Mouse (Mus musculus) kidney, postnatal 0 days (tissue): ENCODE measurements around the gene Edc4. TPM values are rescaled to one million over a fixed set of nuclear protein-coding genes. Genes with fewer than 3 reads are reported as not detected.

ENCODE experiments used
- ATAC-seq: fragments of 200-750 bp; cut with Nextera tagmentation; replicated peaks from 2 replicates; pipeline ENCODE4 v1.8.0; 2017; ENCODE audit warnings: low read depth, moderate number of reproducible peaks, moderate TSS enrichment, moderate library complexity; ENCODE audit not compliant: low FRiP score
- DNase-seq: peaks from one replicate; pipeline ENCODE4 v3.0.0-alpha.2; 2016; ENCODE audit warnings: low spot score
- H3K27ac ChIP-seq: fragments of 300-500 bp; sonication (generic); 2 replicates; pipeline ENCODE4 v1.5.1; 2014; ENCODE audit warnings: mild to moderate bottlenecking
- H3K27me3 ChIP-seq: fragments of 300-500 bp; sonication (generic); 2 replicates; pipeline ENCODE4 v1.6.1; 2014; ENCODE audit warnings: low read length, mixed read lengths; ENCODE audit not compliant: insufficient read depth
- H3K36me3 ChIP-seq: fragments of 300-500 bp; sonication (generic); 2 replicates; pipeline ENCODE4 v1.6.1; 2014; ENCODE audit warnings: low read length, mixed read lengths; ENCODE audit not compliant: insufficient read depth
- H3K4me1 ChIP-seq: fragments of 300-500 bp; sonication (generic); replicated peaks from 2 replicates; pipeline ENCODE4 v1.6.1; 2014; ENCODE audit warnings: antibody characterized with exemption, low read length, mixed read lengths; ENCODE audit not compliant: insufficient read depth
- H3K4me2 ChIP-seq: fragments of 300-500 bp; sonication (generic); 2 replicates; pipeline ENCODE4 v1.6.1; 2014; ENCODE audit warnings: mild to moderate bottlenecking, low read length, moderate library complexity, mixed read lengths
- H3K4me3 ChIP-seq: fragments of 300-500 bp; sonication (generic); replicated peaks from 2 replicates; pipeline ENCODE4 v1.5.1; 2014; ENCODE audit warnings: low read depth, low read length
- H3K9ac ChIP-seq: fragments of 300-500 bp; sonication (generic); 2 replicates; pipeline ENCODE4 v1.6.1; 2014; ENCODE audit warnings: low read depth, low read length
- H3K9me3 ChIP-seq: fragments of 300-500 bp; sonication (generic); replicated peaks from 2 replicates; pipeline ENCODE4 v1.6.1; 2016; ENCODE audit warnings: low read length, inconsistent platforms, mixed read lengths
- CTCF ChIP-seq: IDR thresholded peaks from 2 replicates; pipeline ENCODE4 v1.5.1; 2016; ENCODE audit warnings: antibody characterized with exemption, low read depth, mild to moderate bottlenecking, moderate library complexity
- WGBS: fragments of 180-500 bp; shearing (Covaris S2); extraction: QIAGEN DNeasy Blood & Tissue Kit; methylation state at CpG from one replicate; pipeline ENCODE4 v1.1.7; 2014; 5-methylcytosine and 5-hydroxymethylcytosine counted together
- polyA plus RNA-seq: library from polyadenylated mRNA; unstranded; fragments of >200 nt; fragmentation: Nextera tagmentation; extraction: Ambion mirVana; gene quantifications from 2 replicates; pipeline ENCODE4 v1.2.1, GENCODE M21; 2015

Gene Edc4
- polyA plus RNA-seq, 1 experiment from 2014 or later = 27.6 TPM

DNA sequence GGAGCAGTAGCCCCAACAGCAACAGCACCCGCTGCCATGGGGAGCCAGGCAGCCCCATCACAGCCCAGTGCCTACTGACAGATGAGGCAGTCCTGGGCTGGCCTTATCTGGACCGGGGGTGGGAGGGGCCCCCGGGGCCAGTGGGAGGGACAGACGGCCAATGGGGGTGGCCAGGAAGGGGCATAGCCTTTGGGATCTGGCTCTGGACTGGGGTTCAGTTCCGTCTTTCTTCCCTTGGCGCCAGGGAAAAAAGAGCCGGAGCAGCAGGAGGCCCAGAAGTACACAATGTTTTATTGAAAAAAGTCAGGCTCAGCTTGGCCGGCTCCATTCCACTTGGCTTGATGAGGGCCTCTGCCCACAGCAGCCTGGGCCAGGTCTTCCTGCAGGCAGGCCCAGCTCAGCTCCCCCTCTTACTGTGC lies 62.6 kb downstream of the Edc4 start, which contains the start of gene Lcat:
TSS of gene Lcat (minus strand) at position 62 of the 419 bp plus-strand sequence.
- peaks cover 36% of the 10 kb centered on the region for H3K36me3 ChIP-seq
- H3K4me1 ChIP-seq = no peaks in the 10 kb centered on the region
- H3K9me3 ChIP-seq = no peaks in the 10 kb centered on the region
- no peak within 1 kb of the TSS for H3K9ac ChIP-seq
- no peak for ATAC-seq
- H3K27ac ChIP-seq = no peak within 1 kb of the TSS
- no peaks in the 10 kb centered on the region for H3K27me3 ChIP-seq
- WGBS = 88% methylated on average over 6 of the region's 8 CpGs
- no peak for TF ChIP-seq CTCF
- H3K4me2 ChIP-seq = no peak within 1 kb of the TSS
- H3K4me3 ChIP-seq = no peak within 1 kb of the TSS
- DNase-seq = no peak

Other genes starting within 250 kb of the Edc4 start
- 85.5 and 89.4 TPM in 2 replicates for gene Ctcf, start 244.3 kb upstream of the Edc4 start, polyA plus RNA-seq
- gene Agrp, start 243.5 kb upstream of the Edc4 start, polyA plus RNA-seq = 0.61 and 1.2 TPM in 2 replicates
- 0.28 and 0.45 TPM in 2 replicates for gene Carmil2, start 194.6 kb upstream of the Edc4 start, polyA plus RNA-seq
- gene Acd, start 179.8 kb upstream of the Edc4 start, polyA plus RNA-seq = 51.2 and 53.4 TPM in 2 replicates
- gene Pard6a, start 179.7 kb upstream of the Edc4 start, polyA plus RNA-seq = 18.7 and 19.6 TPM in 2 replicates
- gene 4933405L10Rik, start 173.2 kb upstream of the Edc4 start, polyA plus RNA-seq = 0.11 TPM in 1 of 2 replicates, not detected in the other
- 14.6 and 17.8 TPM in 2 replicates for gene Enkd1, start 172.7 kb upstream of the Edc4 start, polyA plus RNA-seq
- gene Gfod2, start 122.2 kb upstream of the Edc4 start, polyA plus RNA-seq = 19.2 and 21.0 TPM in 2 replicates
- gene Ranbp10, start 53.5 kb upstream of the Edc4 start, polyA plus RNA-seq = 7.0 and 8.9 TPM in 2 replicates
- gene Tsnaxip1, start 53.1 kb upstream of the Edc4 start, polyA plus RNA-seq = 0.05 TPM in 1 of 2 replicates, not detected in the other
- 23.4 and 24.9 TPM in 2 replicates for gene Cenpt, start 27.6 kb upstream of the Edc4 start, polyA plus RNA-seq
- gene Thap11, start 25.7 kb upstream of the Edc4 start, polyA plus RNA-seq = 56.0 and 60.8 TPM in 2 replicates
- 188 and 192 TPM in 2 replicates for gene Nutf2, start 20.3 kb upstream of the Edc4 start, polyA plus RNA-seq
- 0.66 TPM in 1 of 2 replicates, not detected in the other for gene Nrn1l, start 12.7 kb downstream of the Edc4 start, polyA plus RNA-seq
- gene Pskh1, start 19.6 kb downstream of the Edc4 start, polyA plus RNA-seq = 30.6 and 33.7 TPM in 2 replicates
- 0.67 and 0.77 TPM in 2 replicates for gene Ctrl, start 53.0 kb downstream of the Edc4 start, polyA plus RNA-seq
- gene Psmb10, start 57.6 kb downstream of the Edc4 start, polyA plus RNA-seq = 59.7 and 63.1 TPM in 2 replicates
- 0.45 and 0.50 TPM in 2 replicates for gene Lcat, start 62.5 kb downstream of the Edc4 start, polyA plus RNA-seq
- 19.8 and 23.7 TPM in 2 replicates for gene Slc12a4, start 85.2 kb downstream of the Edc4 start, polyA plus RNA-seq
- not detected in 2 replicates for gene Dpep3, start 98.5 kb downstream of the Edc4 start, polyA plus RNA-seq
- 11.7 and 15.5 TPM in 2 replicates for gene Dus2, start 110.5 kb downstream of the Edc4 start, polyA plus RNA-seq
- gene Dpep2nb, start 125.1 kb downstream of the Edc4 start, polyA plus RNA-seq = not detected in 2 replicates
- 16.1 and 16.9 TPM in 2 replicates for gene Ddx28, start 131.0 kb downstream of the Edc4 start, polyA plus RNA-seq
- 3.8 and 3.9 TPM in 2 replicates for gene Nfatc3, start 178.0 kb downstream of the Edc4 start, polyA plus RNA-seq